Mouse (Mus musculus) E14TG2a.4 (cell line): Measurements from ENCODE around the gene Adar.

Experiments used
- CTCF ChIP-seq: conservative IDR thresholded peaks from 2 replicates; pipeline ENCODE4 v1.5.1; 2014; ENCODE audit warnings: low read length
- POU5F1 ChIP-seq: IDR thresholded peaks from 2 replicates; pipeline ENCODE4 v1.6.1; 2014; ENCODE audit warnings: low read length, borderline replicate concordance

DNA sequence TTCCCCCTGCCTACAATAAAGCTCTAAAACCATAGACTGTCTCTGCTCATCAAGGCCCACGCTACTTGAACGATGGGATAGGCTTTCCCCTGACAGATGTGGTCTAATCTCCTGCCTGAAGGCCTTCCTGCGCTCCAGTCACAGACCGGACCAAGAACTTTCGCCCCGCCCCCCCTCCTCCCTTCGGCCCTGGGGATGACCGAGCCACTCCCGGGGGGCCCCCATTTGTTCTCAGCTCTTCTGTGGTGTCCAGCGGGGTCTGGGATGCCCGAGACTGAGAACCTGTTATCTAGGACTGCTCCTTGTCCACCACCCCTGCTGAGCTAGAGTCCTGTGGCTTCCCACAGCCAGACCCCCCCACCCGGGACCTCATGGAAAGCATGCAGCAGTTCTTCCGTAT, 84.7 kb downstream of the Adar start:
- no peak for TF ChIP-seq CTCF
- no peak for TF ChIP-seq POU5F1
